Mouse (Mus musculus) lung, postnatal 4 days (tissue): ENCODE results near the gene Gm5478.
"Not testable (repeated sequence)": the region's sequence is repeated elsewhere in the genome, so short reads cannot be mapped to it uniquely, and the experiment has no call there.

ENCODE experiments used
- DNase-seq, 2 experiments: peaks; one replicate each; pipeline ENCODE4 v3.0.0; 2021

Gm5478 gene

DNA sequence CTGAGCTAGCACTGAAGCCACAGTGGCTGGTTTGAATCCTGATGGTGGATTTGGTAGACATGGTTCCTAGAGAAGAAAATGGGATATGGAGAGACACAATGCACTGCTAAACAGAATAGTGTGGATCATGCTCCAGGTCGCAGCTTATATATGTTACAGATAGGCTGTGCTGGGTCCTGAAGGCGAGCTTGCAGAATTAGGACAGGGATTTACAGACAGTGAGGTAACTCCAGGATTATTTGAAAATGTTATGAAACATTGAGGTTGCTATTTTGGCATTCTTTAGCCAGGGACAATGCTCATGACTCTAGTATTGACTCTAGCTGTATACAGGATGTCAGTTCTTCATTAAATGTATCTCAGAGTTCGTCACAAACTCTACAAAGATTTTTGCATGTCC is at the start of gene Gm5478:
Gene Gm5478, minus strand, starts transcription at position 101 of the 400 bp plus-strand sequence.
- no peak for DNase-seq

GRCm38 (mm10) chr15:101694207-101694606 is 47.0 kb upstream of the Gm5478 start, which contains the start of gene Krt6a:
Gene Krt6a, minus strand, starts transcription at chr15:101694307.
- no peak for DNase-seq

DNA sequence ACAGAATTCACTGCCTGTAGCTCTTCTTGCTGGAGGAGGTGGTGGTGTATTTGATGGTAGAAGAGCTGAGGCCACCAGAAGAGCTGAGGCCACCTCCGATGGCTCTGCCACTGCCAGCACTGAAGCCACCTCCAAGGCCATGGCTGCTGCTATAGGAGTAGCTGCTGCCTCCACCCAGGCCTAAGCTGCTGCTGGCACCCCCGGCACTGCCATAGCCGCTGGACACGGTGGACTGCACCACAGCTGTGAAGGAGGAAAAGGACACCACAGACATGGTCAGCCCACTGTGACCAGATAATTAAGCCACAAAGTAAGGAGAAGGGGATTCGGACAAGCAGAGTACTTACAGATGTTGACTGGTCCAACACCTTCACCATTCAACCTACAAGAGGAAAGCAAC is 43.3 kb upstream of the Gm5478 start:
- not testable (repeated sequence) for DNase-seq

- DNase-seq = no peak
Observed at GRCm38 (mm10) chr15:101688161-101688560, 41.0 kb upstream of the Gm5478 start.

DNA sequence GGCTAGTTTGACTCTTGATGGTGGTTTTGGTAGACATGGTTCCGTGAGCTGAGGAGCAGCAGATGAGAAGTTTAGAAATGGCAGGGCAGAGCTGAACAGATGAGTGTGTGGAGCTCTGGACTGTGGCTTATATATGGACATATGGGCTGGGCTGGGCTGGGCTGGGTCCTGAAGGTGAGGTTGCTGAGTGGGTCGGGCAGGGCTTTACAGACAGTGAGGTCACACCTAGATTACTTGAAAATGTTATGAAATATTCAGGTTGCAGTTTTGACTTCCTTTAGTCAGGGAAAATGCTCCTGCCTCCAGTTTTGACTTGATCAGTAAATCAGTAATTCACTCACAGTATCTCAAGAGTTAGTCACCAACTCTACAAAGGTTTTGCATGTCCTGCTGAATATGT is 33.0 kb upstream of the Gm5478 start, which contains the start of gene Krt6b:
Gene Krt6b, minus strand, starts transcription at position 101 of the 400 bp plus-strand sequence.
- no peak for DNase-seq

- no peak for DNase-seq
Observed at GRCm38 (mm10) chr15:101675978-101676377, 28.8 kb upstream of the Gm5478 start.

GRCm38 (mm10) chr15:101652736-101653265 is 5.6 kb upstream of the Gm5478 start:
- DNase-seq = no peak

- DNase-seq = no peak
Observed at GRCm38 (mm10) chr15:101627884-101628283, 19.3 kb downstream of the Gm5478 start, which contains the start of gene Gm5414. Gene Gm5414, minus strand, starts transcription at chr15:101628188.

GRCm38 (mm10) chr15:101599123-101599522 is 48.1 kb downstream of the Gm5478 start:
- no peak for DNase-seq
